8 mouse cellular contexts compared by ENCODE assay signal in genomic region chr1:66815941-66816777, GRCm38 (mm10). TPM values are rescaled to one million over a fixed set of nuclear protein-coding genes. Genes with fewer than 3 reads are reported as not detected.
DNase-seq lines count a peak whose midpoint lies in the region; ATAC-seq lines count a peak whose summit lies in the region.

No protein-coding gene starts in this region.

- no peak; the same call in none of the 2 replicates for ATAC-seq in hindbrain, embryonic 15.5 days (ENCODE audit: low FRiP score, low read depth)

- H3K9me3 ChIP-seq in hindbrain, embryonic 15.5 days = no peaks in the 10 kb centered on the region

- peak overlapping the region; percentile 49 for H3K9ac ChIP-seq in hindbrain, embryonic 15.5 days

- peak; percentile 73 for DNase-seq in ZHBTc4 (ENCODE audit: low read depth, low spot score)
- peak; percentile 53 to 58 for DNase-seq in cerebellum, postnatal 36 days
- DNase-seq in frontal cortex, postnatal 36 days (ENCODE audit: low spot score in 2 of 2) = peak; percentile 71 to 72
- peak; percentile 80 to 83 for DNase-seq in layer of hippocampus, postnatal 36 days
- DNase-seq in lung, postnatal 25 days (ENCODE audit: low spot score) = peak; percentile 80
- DNase-seq in right cerebral cortex, adult 18-20 months = peak; percentile 72
- DNase-seq in urinary bladder, postnatal 14 days (ENCODE audit: low spot score) = peak; percentile 57

- WGBS in hindbrain, embryonic 15.5 days = 1% methylated on average over 39 of the region's 39 CpGs

- H3K27me3 ChIP-seq in hindbrain, embryonic 15.5 days = no peaks in the 10 kb centered on the region

- H3K36me3 ChIP-seq in hindbrain, embryonic 15.5 days = no peaks in the 10 kb centered on the region

- H3K4me2 ChIP-seq in hindbrain, embryonic 15.5 days = peak overlapping the region; percentile 70

- peak overlapping the region; percentile 99 for H3K27ac ChIP-seq in hindbrain, embryonic 15.5 days (replicated peaks)

- peak overlapping the region; percentile 63 for H3K4me3 ChIP-seq in hindbrain, embryonic 15.5 days

- H3K4me1 ChIP-seq in hindbrain, embryonic 15.5 days (replicated peaks) = peaks cover 23% of the 10 kb centered on the region

RNA-seq across cellular contexts. Expression of gene Kansl1l, which starts 1.2 kb away (rescaled TPM):
- polyA plus RNA-seq in hindbrain, embryonic 15.5 days (2015; fragmentation: Nextera tagmentation; extraction: Ambion mirVana) = 12.5 and 15.2 TPM in 2 replicates
- 10 to 100 TPM; 22.2 to 26.0 TPM for total RNA-seq in layer of hippocampus, postnatal 36 days (2021)

RNA-seq across cellular contexts. Expression of gene Acadl, which starts 46.9 kb away (rescaled TPM):
- polyA plus RNA-seq in hindbrain, embryonic 15.5 days (2015; fragmentation: Nextera tagmentation; extraction: Ambion mirVana) = 58.0 and 58.8 TPM in 2 replicates
- total RNA-seq in layer of hippocampus, postnatal 36 days (2021) = 10 to 100 TPM; 32.3 to 34.2 TPM
